Mouse (Mus musculus): ENCODE measurements around the gene Maml3. TPM values are rescaled to one million over a fixed set of nuclear protein-coding genes. Genes with fewer than 3 reads are reported as not detected.
A peak's percentile ranks its signal among the peaks of the same experiment; 100 is the strongest.

Gene Maml3
- polyA plus RNA-seq, 1 experiment from 2014 or later, result 5.2 TPM

DNA sequence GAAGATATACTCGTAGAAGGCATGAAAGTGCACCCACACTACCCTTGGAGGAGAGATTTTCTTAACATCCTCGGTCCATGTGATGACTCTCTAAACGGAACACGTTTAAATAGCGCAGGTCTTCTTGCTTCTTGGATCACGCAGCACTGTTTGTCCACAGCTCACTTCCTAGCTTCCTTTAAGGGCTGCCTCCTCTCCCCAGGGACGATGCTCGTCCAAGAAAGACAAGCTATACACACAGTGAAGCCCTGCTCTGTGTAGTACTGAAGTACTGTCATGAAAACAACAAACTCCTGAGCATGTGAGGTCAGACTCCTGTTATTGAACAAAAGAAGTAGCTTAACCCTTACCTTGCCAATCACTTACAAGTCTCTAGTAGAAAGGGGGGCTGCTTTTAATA, 192.7 kb downstream of the Maml3 start:
- Histone ChIP-seq H3K9ac (ENCODE audit: low read depth, low read length) (no peak overlapping the region), H3K27me3 (replicated peaks; ENCODE audit: control insufficient read depth, insufficient read depth, low read length) (no peaks in the 10 kb centered on the region), H3K4me1 (ENCODE audit: control insufficient read depth, insufficient read depth, low read depth, low read length) (peaks cover 14% of the 10 kb centered on the region), H3K4me2 (ENCODE audit: low read length) (no peak overlapping the region), H3K36me3 (ENCODE audit: control insufficient read depth, insufficient read depth, low read length) (no peaks in the 10 kb centered on the region), H3K4me3 (ENCODE audit: low read length) (no peak overlapping the region), H3K9me3 (ENCODE audit: control insufficient read depth, low read length) (no peaks in the 10 kb centered on the region), H3K27ac (ENCODE audit: low read depth, low read length) (no peak overlapping the region)
- no peak for ATAC-seq
- 51% methylated on average over 8 of the region's 8 CpGs for WGBS

DNA sequence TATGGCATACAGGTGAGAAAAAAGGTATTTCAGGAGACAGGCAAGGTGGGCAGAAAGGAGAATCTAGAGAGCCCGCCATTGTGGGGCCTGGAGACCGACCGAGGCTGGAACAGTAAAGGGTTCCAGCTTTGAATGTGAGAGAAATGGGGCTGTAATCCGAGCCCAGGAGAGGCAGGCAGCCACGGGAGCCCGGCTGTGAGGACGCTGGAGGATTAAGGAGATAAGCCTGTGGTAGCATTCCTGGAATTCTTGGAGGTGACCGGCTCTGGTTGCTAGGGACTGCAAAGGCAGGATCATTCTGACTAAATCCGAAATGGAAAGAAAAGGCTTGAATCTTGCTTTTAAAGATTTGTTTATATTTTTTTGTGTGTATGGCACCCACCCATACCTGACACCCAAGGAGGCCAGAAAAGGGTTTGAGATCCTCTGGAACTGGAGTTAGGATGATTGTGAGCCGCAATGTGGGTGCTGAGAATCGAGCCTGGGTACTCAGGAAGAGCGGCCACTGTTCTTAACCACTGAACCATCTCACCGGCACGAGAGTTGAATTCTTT, 196.4 kb downstream of the Maml3 start:
- H3K4me3 ChIP-seq (ENCODE audit: low read length), result no peak overlapping the region
- peaks cover 8% of the 10 kb centered on the region for H3K4me1 ChIP-seq (ENCODE audit: control insufficient read depth, insufficient read depth, low read depth, low read length)
- no peak overlapping the region for H3K4me2 ChIP-seq (ENCODE audit: low read length)
- no peaks in the 10 kb centered on the region for H3K9me3 ChIP-seq (ENCODE audit: control insufficient read depth, low read length)
- no peak overlapping the region for H3K27ac ChIP-seq (ENCODE audit: low read depth, low read length)
- no peak for ATAC-seq
- WGBS, result 21% methylated on average over 14 of the region's 14 CpGs
- no peaks in the 10 kb centered on the region for H3K27me3 ChIP-seq (replicated peaks; ENCODE audit: control insufficient read depth, insufficient read depth, low read length)
- H3K36me3 ChIP-seq (ENCODE audit: control insufficient read depth, insufficient read depth, low read length), result no peaks in the 10 kb centered on the region
- H3K9ac ChIP-seq (ENCODE audit: low read depth, low read length), result no peak overlapping the region

DNA sequence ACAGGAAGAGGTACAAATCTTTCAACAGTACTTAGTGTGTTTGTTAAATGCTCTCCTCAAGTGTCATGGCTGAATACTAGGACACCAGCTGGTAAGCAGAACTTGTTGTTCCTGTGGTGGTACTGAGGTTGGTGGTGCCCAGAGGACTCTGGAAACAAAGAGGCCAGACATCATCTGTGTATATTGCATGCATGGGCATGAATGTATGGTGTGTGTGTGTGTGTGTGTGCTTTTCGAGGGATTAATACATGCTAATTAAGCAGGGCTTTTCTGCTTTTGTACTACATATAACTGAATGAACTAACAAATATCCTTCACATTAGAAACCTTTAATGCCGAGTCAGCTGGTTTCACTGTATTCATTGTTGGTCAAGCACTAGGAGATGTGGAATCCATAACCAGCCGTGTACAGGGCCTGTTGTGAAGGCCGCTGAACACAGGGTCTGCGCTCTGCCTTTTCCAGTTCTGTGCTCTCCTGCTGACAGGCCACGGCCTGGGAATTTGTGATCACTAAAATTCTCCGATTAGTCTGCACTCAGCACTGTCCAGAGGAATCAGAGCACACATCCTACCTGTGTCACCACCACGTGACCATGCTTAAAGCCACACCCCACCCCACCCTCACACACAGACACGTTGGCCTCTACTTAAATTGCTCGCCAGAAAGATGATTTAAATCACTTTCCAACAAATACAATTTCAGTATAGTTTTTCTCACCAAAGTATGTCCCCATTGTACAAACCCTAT, 197.6 kb downstream of the Maml3 start:
- Histone ChIP-seq H3K9me3 (ENCODE audit: control insufficient read depth, low read length) (no peaks in the 10 kb centered on the region), H3K4me2 (ENCODE audit: low read length) (no peak overlapping the region), H3K9ac (ENCODE audit: low read depth, low read length) (no peak overlapping the region), H3K27me3 (replicated peaks; ENCODE audit: control insufficient read depth, insufficient read depth, low read length) (no peaks in the 10 kb centered on the region), H3K36me3 (ENCODE audit: control insufficient read depth, insufficient read depth, low read length) (no peaks in the 10 kb centered on the region), H3K27ac (ENCODE audit: low read depth, low read length) (no peak overlapping the region), H3K4me1 (ENCODE audit: control insufficient read depth, insufficient read depth, low read depth, low read length) (peaks cover 5% of the 10 kb centered on the region), H3K4me3 (ENCODE audit: low read length) (no peak overlapping the region)
- no peak; the same call in 1 of the 2 replicates for ATAC-seq
- 55% methylated on average over 10 of the region's 10 CpGs for WGBS

DNA sequence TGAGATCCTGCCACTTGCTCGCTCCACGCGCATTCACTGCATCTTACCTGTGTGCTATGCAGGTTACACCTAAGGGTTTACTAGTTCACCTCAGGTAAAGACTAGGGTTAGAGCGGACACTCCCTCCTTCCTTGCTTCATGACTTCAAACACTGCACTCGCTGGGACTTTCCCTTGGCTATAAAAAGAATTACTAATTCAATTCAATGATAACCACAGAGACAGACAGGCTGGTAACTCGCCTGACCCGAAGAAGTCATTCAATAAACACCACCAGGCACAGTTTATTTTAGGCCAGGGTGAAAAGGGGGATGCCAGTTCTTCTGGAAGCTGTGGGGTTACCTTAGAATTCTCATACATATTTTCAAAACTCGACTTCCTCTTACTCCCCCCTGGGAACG, 199.0 kb downstream of the Maml3 start:
- Histone ChIP-seq H3K4me3 (ENCODE audit: low read length) (no peak overlapping the region), H3K4me1 (ENCODE audit: control insufficient read depth, insufficient read depth, low read depth, low read length) (peaks cover 5% of the 10 kb centered on the region), H3K4me2 (ENCODE audit: low read length) (no peak overlapping the region), H3K9me3 (ENCODE audit: control insufficient read depth, low read length) (no peaks in the 10 kb centered on the region), H3K27me3 (replicated peaks; ENCODE audit: control insufficient read depth, insufficient read depth, low read length) (no peaks in the 10 kb centered on the region), H3K9ac (ENCODE audit: low read depth, low read length) (no peak overlapping the region), H3K36me3 (ENCODE audit: control insufficient read depth, insufficient read depth, low read length) (no peaks in the 10 kb centered on the region), H3K27ac (ENCODE audit: low read depth, low read length) (no peak overlapping the region)
- no peak for ATAC-seq
- WGBS, result 77% methylated on average over 9 of the region's 9 CpGs

DNA sequence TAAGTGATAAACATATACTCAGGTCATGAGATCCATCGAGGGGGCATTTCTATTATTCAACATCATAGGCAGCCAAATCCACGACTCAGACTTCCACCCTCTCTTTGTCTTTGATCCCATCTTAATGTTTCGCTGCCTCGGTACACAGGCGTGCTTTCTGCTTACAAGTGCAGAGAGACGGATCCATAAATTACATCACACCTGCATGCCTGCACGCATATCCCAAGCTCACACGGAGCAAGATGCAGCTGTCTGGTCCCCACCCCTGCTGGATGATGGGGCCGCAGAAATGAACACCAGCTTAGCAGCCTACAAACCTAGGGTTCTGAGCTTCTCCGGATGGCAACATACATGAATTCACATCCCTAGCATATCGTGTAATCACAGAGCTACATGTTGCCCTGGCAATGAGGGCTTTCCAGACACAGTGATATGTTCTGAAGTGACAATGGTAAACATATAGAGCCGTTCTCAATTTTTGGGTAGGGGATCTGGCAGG, 200.5 kb downstream of the Maml3 start:
- 56% methylated on average over 12 of the region's 12 CpGs for WGBS
- H3K4me2 ChIP-seq (ENCODE audit: low read length), result no peak overlapping the region
- H3K4me1 ChIP-seq (ENCODE audit: control insufficient read depth, insufficient read depth, low read depth, low read length), result peaks cover 6% of the 10 kb centered on the region
- no peak for ATAC-seq
- H3K27me3 ChIP-seq (replicated peaks; ENCODE audit: control insufficient read depth, insufficient read depth, low read length), result no peaks in the 10 kb centered on the region
- H3K36me3 ChIP-seq (ENCODE audit: control insufficient read depth, insufficient read depth, low read length), result no peaks in the 10 kb centered on the region
- no peak overlapping the region for H3K4me3 ChIP-seq (ENCODE audit: low read length)
- H3K9ac ChIP-seq (ENCODE audit: low read depth, low read length), result peak overlapping the region; percentile 13; the same call in 1 of the 2 replicates
- peak overlapping the region; percentile 29; the same call in 1 of the 2 replicates for H3K27ac ChIP-seq (ENCODE audit: low read depth, low read length)
- no peaks in the 10 kb centered on the region for H3K9me3 ChIP-seq (ENCODE audit: control insufficient read depth, low read length)

DNA sequence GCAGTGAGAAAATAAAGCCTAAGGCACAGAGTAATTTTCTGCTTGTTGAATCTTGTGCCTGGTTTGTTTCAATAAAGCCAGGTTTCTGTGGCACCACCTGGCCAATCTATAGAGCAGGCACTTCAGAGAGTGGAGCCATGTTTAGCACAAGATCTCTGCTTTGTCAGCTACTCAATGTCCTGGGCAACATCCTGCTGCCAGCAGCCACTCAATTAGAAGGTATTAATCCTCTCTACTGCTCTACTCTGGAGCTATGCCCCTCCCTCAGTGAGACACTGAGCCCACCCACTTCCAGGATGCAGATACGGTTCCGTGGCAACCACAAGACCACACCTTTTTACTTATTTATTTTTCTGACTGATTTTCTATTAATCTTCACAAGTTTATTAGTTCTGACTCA, 203.7 kb downstream of the Maml3 start:
- no peak overlapping the region for H3K4me3 ChIP-seq (ENCODE audit: low read length)
- no peaks in the 10 kb centered on the region for H3K36me3 ChIP-seq (ENCODE audit: control insufficient read depth, insufficient read depth, low read length)
- no peaks in the 10 kb centered on the region for H3K9me3 ChIP-seq (ENCODE audit: control insufficient read depth, low read length)
- WGBS, result 68% methylated on average over 2 of the region's 2 CpGs
- H3K27ac ChIP-seq (ENCODE audit: low read depth, low read length), result peak overlapping the region; percentile 44; the same call in 1 of the 2 replicates
- H3K4me2 ChIP-seq (ENCODE audit: low read length), result no peak overlapping the region
- ATAC-seq, result no peak
- no peaks in the 10 kb centered on the region for H3K27me3 ChIP-seq (replicated peaks; ENCODE audit: control insufficient read depth, insufficient read depth, low read length)
- H3K9ac ChIP-seq (ENCODE audit: low read depth, low read length), result no peak overlapping the region
- H3K4me1 ChIP-seq (ENCODE audit: control insufficient read depth, insufficient read depth, low read depth, low read length), result peaks cover 6% of the 10 kb centered on the region

DNA sequence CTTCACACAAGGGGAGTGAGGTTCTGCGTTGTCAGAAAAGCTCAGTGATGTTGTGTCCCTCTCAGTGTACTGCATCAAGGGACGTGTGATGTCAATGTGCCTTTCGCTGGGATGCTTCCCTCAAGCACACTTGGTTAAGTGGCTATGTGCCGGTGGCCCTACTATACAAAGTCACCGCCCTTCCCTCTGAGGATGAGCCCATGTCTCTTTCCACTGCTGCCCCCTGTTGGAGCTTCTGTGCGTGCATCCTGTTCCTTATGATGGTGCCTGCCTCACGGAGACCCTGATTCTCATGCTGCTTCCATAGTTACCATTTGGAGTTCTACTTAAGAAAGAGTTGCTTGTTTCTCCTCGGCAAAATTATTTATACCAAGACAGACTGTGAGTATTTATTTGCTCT, 210.4 kb downstream of the Maml3 start:
- 61% methylated on average over 8 of the region's 8 CpGs for WGBS
- H3K27ac ChIP-seq (ENCODE audit: low read depth, low read length), result no peak overlapping the region
- H3K9ac ChIP-seq (ENCODE audit: low read depth, low read length), result no peak overlapping the region
- no peaks in the 10 kb centered on the region for H3K27me3 ChIP-seq (replicated peaks; ENCODE audit: control insufficient read depth, insufficient read depth, low read length)
- H3K4me3 ChIP-seq (ENCODE audit: low read length), result no peak overlapping the region
- no peaks in the 10 kb centered on the region for H3K36me3 ChIP-seq (ENCODE audit: control insufficient read depth, insufficient read depth, low read length)
- no peaks in the 10 kb centered on the region for H3K9me3 ChIP-seq (ENCODE audit: control insufficient read depth, low read length)
- no peak for ATAC-seq
- H3K4me1 ChIP-seq (ENCODE audit: control insufficient read depth, insufficient read depth, low read depth, low read length), result peaks cover 8% of the 10 kb centered on the region
- no peak overlapping the region for H3K4me2 ChIP-seq (ENCODE audit: low read length)

DNA sequence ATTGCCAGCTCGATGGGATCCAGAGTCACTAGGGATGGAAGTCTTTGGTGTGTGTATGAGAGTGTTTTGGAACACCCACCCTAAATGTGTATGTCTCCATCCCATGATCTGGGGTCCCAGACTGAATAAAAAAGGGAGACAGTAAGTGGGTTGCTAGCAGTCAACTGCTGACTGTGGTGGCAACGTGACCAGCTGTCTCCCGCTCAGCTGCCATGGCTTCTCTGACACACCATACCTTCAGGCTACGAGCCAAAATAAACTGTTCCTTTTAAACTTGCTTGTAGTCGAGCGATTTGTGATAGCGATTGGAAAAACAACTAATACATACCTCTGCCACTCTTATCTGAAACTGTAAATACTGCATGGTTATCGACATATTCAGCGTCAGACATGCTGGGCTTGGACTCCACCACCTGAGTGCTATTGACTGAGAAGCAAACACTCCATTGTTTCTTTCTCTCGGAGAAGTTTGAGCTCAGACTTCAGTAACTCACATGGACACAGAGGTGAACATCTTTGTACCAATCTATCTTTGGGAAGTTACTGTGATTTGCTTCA, 213.2 kb downstream of the Maml3 start:
- Histone ChIP-seq H3K4me1 (ENCODE audit: control insufficient read depth, insufficient read depth, low read depth, low read length) (peaks cover 27% of the 10 kb centered on the region), H3K27ac (ENCODE audit: low read depth, low read length) (no peak overlapping the region), H3K36me3 (ENCODE audit: control insufficient read depth, insufficient read depth, low read length) (no peaks in the 10 kb centered on the region), H3K9me3 (ENCODE audit: control insufficient read depth, low read length) (no peaks in the 10 kb centered on the region), H3K27me3 (replicated peaks; ENCODE audit: control insufficient read depth, insufficient read depth, low read length) (no peaks in the 10 kb centered on the region), H3K9ac (ENCODE audit: low read depth, low read length) (no peak overlapping the region), H3K4me2 (ENCODE audit: low read length) (no peak overlapping the region), H3K4me3 (ENCODE audit: low read length) (no peak overlapping the region)
- ATAC-seq, result no peak
- WGBS, result 86% methylated on average over 10 of the region's 10 CpGs

DNA sequence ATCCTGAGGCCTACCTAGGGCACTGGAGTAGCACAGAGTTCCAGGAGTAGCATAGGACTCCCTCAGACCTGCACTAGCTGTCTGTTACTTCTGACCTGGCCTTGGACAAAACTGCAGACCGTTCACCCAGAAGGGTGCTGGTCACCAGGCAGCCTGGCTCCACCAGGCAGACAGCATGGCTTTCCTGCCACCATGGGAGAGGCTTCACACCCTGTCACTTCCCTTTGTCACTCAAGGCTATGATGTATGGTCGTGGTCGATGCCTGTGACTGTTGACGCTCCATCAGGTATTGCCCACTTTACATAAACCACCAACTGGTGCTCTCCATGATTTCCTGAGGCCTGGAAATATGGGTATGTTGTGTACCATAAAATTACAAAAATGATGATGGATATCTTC, 214.7 kb downstream of the Maml3 start:
- no peak overlapping the region for H3K4me2 ChIP-seq (ENCODE audit: low read length)

More for the DNA sequence above, 214.7 kb downstream of the Maml3 start:
- Histone ChIP-seq H3K36me3 (ENCODE audit: control insufficient read depth, insufficient read depth, low read length) (no peaks in the 10 kb centered on the region), H3K9me3 (ENCODE audit: control insufficient read depth, low read length) (no peaks in the 10 kb centered on the region), H3K27ac (ENCODE audit: low read depth, low read length) (peak overlapping the region; percentile 88), H3K27me3 (replicated peaks; ENCODE audit: control insufficient read depth, insufficient read depth, low read length) (no peaks in the 10 kb centered on the region), H3K4me1 (ENCODE audit: control insufficient read depth, insufficient read depth, low read depth, low read length) (peaks cover 27% of the 10 kb centered on the region), H3K9ac (ENCODE audit: low read depth, low read length) (peak overlapping the region; percentile 36), H3K4me3 (ENCODE audit: low read length) (no peak overlapping the region)
- 41% methylated on average over 4 of the region's 4 CpGs for WGBS
- ATAC-seq, result peak; percentile 29; the same call in 1 of the 2 replicates
